Mouse (Mus musculus) limb, embryonic 15.5 days (tissue): ENCODE data around the gene Pogk. TPM values are rescaled to one million over a fixed set of nuclear protein-coding genes. Genes with fewer than 3 reads are reported as not detected.

Experiments
- ATAC-seq: fragments of 200-750 bp; cut with Nextera tagmentation; 2 replicates; pipeline ENCODE4 v1.8.0; 2017; ENCODE audit warnings: low read depth, moderate TSS enrichment; ENCODE audit not compliant: insufficient number of reproducible peaks, low FRiP score, low TSS enrichment
- H3K27ac ChIP-seq: fragments of 300-500 bp; sonication (generic); 2 replicates; pipeline ENCODE4 v1.5.1; 2015; ENCODE audit warnings: moderate library complexity, mild to moderate bottlenecking, inconsistent platforms
- H3K27me3 ChIP-seq: fragments of 300-500 bp; sonication (generic); 2 replicates; pipeline ENCODE4 v1.6.1; 2015; ENCODE audit warnings: inconsistent platforms
- H3K36me3 ChIP-seq: fragments of 300-500 bp; sonication (generic); 2 replicates; pipeline ENCODE4 v1.6.1; 2015; ENCODE audit warnings: inconsistent platforms
- H3K4me1 ChIP-seq: fragments of 300-500 bp; sonication (generic); 2 replicates; pipeline ENCODE4 v1.6.1; 2015; ENCODE audit warnings: inconsistent platforms
- H3K4me2 ChIP-seq: fragments of 300-500 bp; sonication (generic); 2 replicates; pipeline ENCODE4 v1.6.1; 2015; ENCODE audit warnings: mild to moderate bottlenecking, inconsistent platforms
- H3K4me3 ChIP-seq: fragments of 300-500 bp; sonication (generic); 2 replicates; pipeline ENCODE4 v1.5.1; 2015; ENCODE audit warnings: mild to moderate bottlenecking, inconsistent platforms
- H3K9ac ChIP-seq: fragments of 300-500 bp; sonication (generic); 2 replicates; pipeline ENCODE4 v1.6.1; 2015; ENCODE audit warnings: inconsistent platforms
- H3K9me3 ChIP-seq: fragments of 300-500 bp; sonication (generic); 2 replicates; pipeline ENCODE4 v1.6.1; 2016; ENCODE audit warnings: inconsistent platforms
- WGBS: fragments of 180-500 bp; shearing (Covaris S2); methylation state at CpG from one replicate; pipeline ENCODE4 v1.1.7; 2015; 5-methylcytosine and 5-hydroxymethylcytosine counted together
- polyA plus RNA-seq: library from polyadenylated mRNA; unstranded; fragments of >200 nt; fragmentation: Nextera tagmentation; extraction: Ambion mirVana; gene quantifications from 2 replicates; pipeline ENCODE4 v1.2.1, GENCODE M21; 2015

Pogk gene
- polyA plus RNA-seq, 1 experiment from 2014 or later: 18.3 TPM

GRCm38 (mm10) chr1:166395661-166396060 is 14.0 kb downstream of the Pogk start:
- no peak overlapping the region for H3K4me2 ChIP-seq
- no peaks in the 10 kb centered on the region for H3K4me1 ChIP-seq
- peaks cover 96% of the 10 kb centered on the region for H3K36me3 ChIP-seq
- no peak overlapping the region for H3K4me3 ChIP-seq
- H3K27ac ChIP-seq: no peak overlapping the region
- no peaks in the 10 kb centered on the region for H3K27me3 ChIP-seq
- no peak for ATAC-seq
- 84% methylated on average over 5 of the region's 5 CpGs for WGBS
- H3K9me3 ChIP-seq: no peaks in the 10 kb centered on the region
- no peak overlapping the region for H3K9ac ChIP-seq

DNA sequence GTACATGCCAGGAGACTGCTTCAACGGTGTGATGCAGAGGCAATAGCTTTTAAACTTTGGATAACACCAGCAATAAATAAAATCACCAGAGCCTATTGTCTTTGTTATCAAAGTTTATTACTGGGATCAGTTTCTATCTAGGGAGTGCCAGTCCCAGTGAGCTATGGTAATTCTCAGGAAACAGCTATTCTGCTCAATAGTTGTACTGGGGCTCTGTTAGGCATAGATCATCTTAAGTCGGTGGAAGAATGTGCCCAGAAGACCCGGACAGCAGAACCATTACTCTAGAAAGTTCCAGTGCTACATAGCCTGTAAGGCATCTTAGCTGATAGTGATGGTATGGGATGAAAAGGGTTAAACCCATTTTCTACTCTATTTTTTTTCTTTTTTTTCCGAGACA is 14.9 kb downstream of the Pogk start:
- WGBS: 62% methylated on average over 4 of the region's 4 CpGs
- H3K9me3 ChIP-seq: no peaks in the 10 kb centered on the region
- ATAC-seq: no peak
- H3K4me2 ChIP-seq: no peak overlapping the region
- peaks cover 97% of the 10 kb centered on the region for H3K36me3 ChIP-seq
- no peak overlapping the region for H3K27ac ChIP-seq
- H3K4me1 ChIP-seq: no peaks in the 10 kb centered on the region
- no peaks in the 10 kb centered on the region for H3K27me3 ChIP-seq
- H3K4me3 ChIP-seq: no peak overlapping the region
- no peak overlapping the region for H3K9ac ChIP-seq

DNA sequence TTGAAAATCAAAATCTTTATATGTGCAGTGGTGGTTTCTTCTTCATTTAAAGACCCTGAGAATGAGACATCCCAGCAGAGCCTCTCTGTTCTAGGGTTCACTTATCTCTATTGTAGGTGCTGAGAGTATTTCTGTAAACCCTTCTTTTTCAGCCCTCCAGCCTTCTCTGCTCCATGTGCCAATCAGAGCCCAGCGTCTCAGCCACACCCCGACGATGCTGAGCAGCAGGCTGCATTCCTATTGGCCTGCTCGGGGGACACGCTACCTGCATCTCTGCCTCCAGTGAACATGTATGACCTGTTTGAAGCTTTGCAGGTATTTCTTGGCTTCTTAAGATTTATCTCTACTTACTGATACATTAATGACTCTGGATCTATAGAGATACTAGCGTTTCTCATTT is 18.0 kb downstream of the Pogk start:
- no peaks in the 10 kb centered on the region for H3K27me3 ChIP-seq
- no peak overlapping the region for H3K4me2 ChIP-seq
- no peaks in the 10 kb centered on the region for H3K9me3 ChIP-seq
- WGBS: 90% methylated on average over 6 of the region's 6 CpGs
- H3K4me1 ChIP-seq: no peaks in the 10 kb centered on the region
- no peak overlapping the region for H3K9ac ChIP-seq
- peaks cover 97% of the 10 kb centered on the region for H3K36me3 ChIP-seq
- no peak overlapping the region for H3K27ac ChIP-seq
- no peak overlapping the region for H3K4me3 ChIP-seq
- ATAC-seq: no peak

DNA sequence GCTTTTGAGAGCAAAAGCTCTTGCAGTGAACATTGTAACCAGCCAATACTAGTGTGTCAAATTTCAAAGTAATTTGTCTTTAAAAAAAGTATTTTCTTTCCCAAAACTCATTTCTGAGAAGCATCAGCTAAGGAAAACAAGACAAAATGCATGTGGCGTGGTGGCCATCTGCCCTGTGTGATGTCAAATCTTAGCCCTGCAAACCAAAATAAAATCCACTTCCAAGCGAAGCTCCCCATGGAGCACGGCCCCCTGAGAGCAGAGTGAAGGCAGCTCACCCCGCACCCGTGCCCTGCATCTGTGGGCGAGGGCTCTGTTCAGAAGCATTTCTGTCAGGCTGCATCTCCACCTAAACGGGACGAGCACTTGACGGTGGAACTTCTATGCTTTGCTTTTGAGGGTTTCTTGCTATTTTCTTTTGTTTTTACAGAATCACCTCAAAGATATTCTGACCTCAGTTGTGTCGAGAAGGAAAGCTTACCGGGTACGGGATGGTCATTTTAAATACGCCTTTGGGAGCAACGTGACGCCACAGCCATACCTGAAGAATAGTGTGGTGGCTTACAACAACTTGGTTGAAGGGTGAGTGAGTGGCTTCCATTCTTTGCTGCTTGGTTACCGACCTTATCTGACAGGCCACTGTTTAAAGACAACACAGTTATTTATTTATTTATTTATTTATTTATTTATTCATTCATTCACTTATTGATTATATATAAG is 20.1 kb downstream of the Pogk start:
- 92% methylated on average over 16 of the region's 16 CpGs for WGBS
- no peak overlapping the region for H3K9ac ChIP-seq
- no peaks in the 10 kb centered on the region for H3K4me1 ChIP-seq
- H3K36me3 ChIP-seq: peaks cover 95% of the 10 kb centered on the region
- H3K27me3 ChIP-seq: no peaks in the 10 kb centered on the region
- H3K27ac ChIP-seq: no peak overlapping the region
- no peak overlapping the region for H3K4me3 ChIP-seq
- no peak overlapping the region for H3K4me2 ChIP-seq
- no peak for ATAC-seq
- H3K9me3 ChIP-seq: no peaks in the 10 kb centered on the region

DNA sequence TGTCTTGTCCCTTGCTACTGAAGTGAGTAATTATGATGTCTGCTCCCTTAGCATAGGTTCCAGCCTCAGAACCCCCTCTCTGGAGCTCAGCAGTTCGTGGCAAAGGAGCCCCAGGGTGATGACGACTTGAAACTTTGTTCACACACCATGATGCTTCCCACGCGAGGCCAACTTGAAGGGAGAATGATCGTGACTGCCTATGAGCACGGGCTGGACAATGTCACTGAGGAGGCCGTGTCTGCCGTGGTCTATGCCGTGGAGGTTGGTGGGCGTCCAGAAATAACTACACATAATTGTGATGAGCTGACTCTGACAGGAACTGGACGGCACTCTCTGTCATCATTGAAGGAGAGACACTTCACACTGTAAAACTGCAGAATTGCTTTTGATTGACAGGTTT is 21.2 kb downstream of the Pogk start:
- no peak overlapping the region for H3K27ac ChIP-seq
- no peak overlapping the region for H3K4me2 ChIP-seq
- 93% methylated on average over 11 of the region's 11 CpGs for WGBS
- no peaks in the 10 kb centered on the region for H3K9me3 ChIP-seq
- ATAC-seq: no peak
- no peaks in the 10 kb centered on the region for H3K4me1 ChIP-seq
- peaks cover 93% of the 10 kb centered on the region for H3K36me3 ChIP-seq
- H3K9ac ChIP-seq: no peak overlapping the region
- no peak overlapping the region for H3K4me3 ChIP-seq
- H3K27me3 ChIP-seq: no peaks in the 10 kb centered on the region

- no peak for ATAC-seq
- Histone ChIP-seq H3K27me3 (no peaks in the 10 kb centered on the region), H3K36me3 (peaks cover 73% of the 10 kb centered on the region), H3K9ac (no peak overlapping the region), H3K4me1 (peaks cover 16% of the 10 kb centered on the region), H3K4me3 (no peak overlapping the region), H3K27ac (no peak overlapping the region), H3K4me2 (no peak overlapping the region), H3K9me3 (no peaks in the 10 kb centered on the region)
- WGBS: 91% methylated on average over 5 of the region's 5 CpGs
Measured at GRCm38 (mm10) chr1:166385431-166385830, 24.2 kb downstream of the Pogk start.

DNA sequence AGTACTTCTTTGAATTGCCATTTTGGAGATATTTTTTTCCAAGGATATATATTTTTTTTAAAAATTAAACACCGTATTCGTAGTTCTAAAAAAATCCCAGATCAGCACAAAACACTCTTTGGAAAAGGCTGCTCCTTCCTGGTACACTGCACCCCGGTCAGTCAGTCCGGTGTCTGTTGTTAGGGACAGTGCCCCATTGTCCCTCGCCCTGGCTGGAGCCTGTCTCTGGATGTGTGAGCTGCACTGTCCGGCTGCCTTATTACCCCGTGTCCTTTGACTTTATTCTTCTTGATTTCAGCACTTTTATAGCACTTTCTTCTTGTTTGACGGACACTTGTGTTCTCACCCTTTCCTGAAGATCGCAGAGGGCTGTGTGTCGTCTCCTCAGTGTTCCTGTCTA is 25.0 kb downstream of the Pogk start:
- Histone ChIP-seq H3K9me3 (no peaks in the 10 kb centered on the region), H3K4me3 (no peak overlapping the region), H3K4me2 (no peak overlapping the region), H3K27me3 (no peaks in the 10 kb centered on the region), H3K4me1 (peaks cover 19% of the 10 kb centered on the region), H3K9ac (no peak overlapping the region), H3K27ac (no peak overlapping the region), H3K36me3 (peaks cover 65% of the 10 kb centered on the region)
- 91% methylated on average over 10 of the region's 10 CpGs for WGBS
- ATAC-seq: no peak

- Histone ChIP-seq H3K9ac (no peak overlapping the region), H3K4me1 (peaks cover 21% of the 10 kb centered on the region), H3K9me3 (no peaks in the 10 kb centered on the region), H3K4me2 (no peak overlapping the region), H3K27me3 (no peaks in the 10 kb centered on the region), H3K36me3 (peaks cover 45% of the 10 kb centered on the region), H3K4me3 (no peak overlapping the region), H3K27ac (no peak overlapping the region)
- ATAC-seq: no peak
- WGBS: 88% methylated on average over 4 of the region's 4 CpGs
Measured at GRCm38 (mm10) chr1:166382626-166383025, 27.0 kb downstream of the Pogk start.

DNA sequence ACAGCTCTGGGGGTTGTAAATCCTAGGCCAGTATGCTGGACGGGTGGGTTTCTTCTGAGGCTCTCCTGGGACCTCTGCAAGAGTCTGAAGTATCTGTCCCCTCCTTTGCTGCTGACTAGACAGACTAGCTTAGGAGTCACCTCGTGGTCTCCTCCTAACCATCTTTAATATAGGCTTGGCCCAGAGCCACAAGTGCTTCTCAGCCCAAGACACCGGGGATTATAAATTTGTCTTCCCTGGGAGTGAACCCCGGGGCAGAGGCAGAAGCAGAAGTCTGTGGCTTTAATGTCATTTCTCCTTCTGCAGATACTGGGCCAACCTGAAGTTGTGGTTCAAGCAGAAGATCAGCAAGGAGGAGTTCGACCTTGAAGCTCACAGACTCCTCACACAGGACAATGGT is 27.8 kb downstream of the Pogk start:
- no peak overlapping the region for H3K27ac ChIP-seq
- no peaks in the 10 kb centered on the region for H3K9me3 ChIP-seq
- H3K4me3 ChIP-seq: no peak overlapping the region
- H3K4me2 ChIP-seq: no peak overlapping the region
- H3K36me3 ChIP-seq: peaks cover 37% of the 10 kb centered on the region
- no peaks in the 10 kb centered on the region for H3K27me3 ChIP-seq
- peaks cover 21% of the 10 kb centered on the region for H3K4me1 ChIP-seq
- no peak overlapping the region for H3K9ac ChIP-seq
- WGBS: 63% methylated on average over 5 of the region's 5 CpGs
- ATAC-seq: no peak

DNA sequence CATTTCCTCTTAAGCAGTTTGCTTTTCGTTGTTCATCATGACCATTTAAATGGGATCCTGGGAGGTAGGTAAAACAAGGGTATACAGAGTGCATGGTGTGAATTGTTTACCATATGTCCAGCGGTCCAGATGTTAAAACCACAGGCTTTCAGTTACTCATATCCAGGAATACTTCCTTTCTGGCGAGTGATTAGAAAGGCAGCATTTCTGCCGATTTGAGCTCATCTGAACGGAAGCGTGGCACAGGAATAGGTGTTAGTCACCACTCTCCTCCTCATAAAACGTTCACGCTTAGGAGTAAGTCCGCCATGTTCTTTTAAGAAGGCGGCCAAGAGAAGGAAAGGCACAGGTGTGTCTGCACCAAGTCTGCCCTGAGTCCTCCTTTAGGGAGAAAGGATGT is 28.3 kb downstream of the Pogk start:
- 60% methylated on average over 10 of the region's 10 CpGs for WGBS

DNA sequence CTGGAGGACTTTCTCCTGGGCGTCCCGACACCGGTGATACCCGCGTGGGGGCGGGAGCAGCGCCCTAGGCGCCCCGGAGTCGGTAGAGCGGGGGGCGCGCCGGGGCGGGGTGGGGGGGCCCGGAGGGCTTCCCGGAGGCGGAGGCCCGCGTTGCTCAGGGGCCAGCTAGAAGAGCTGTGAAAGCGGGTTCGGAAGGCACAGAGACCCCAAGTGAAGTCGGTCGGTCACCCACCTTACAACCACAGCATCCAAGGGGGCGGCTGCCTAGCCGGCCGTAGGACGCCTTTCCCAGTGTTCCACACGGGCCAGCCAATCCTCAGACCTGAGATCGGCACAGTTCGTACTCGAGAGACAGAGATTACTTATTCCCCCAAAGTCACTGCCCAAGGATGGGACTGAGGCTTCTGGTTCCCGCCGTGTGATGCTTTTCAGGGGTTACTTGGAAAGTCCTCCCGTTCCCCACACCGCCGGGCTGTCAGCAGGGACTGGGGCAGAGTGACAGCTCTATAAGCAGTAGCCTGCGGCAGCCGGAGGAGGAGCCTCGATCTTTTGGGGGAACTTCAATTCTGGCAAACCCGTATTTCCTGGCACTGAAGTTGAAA is 29.9 kb downstream of the Pogk start:
- no peak; the same call in 1 of the 2 replicates for ATAC-seq
- H3K4me2 ChIP-seq: peak overlapping the region; percentile 70
- WGBS: 1% methylated on average over 41 of the region's 41 CpGs
- peak overlapping the region; percentile 95 for H3K27ac ChIP-seq
- no peaks in the 10 kb centered on the region for H3K9me3 ChIP-seq
- peak overlapping the region; percentile 98 for H3K9ac ChIP-seq
- peak overlapping the region; percentile 93 for H3K4me3 ChIP-seq
- H3K4me1 ChIP-seq: peaks cover 21% of the 10 kb centered on the region
- H3K27me3 ChIP-seq: no peaks in the 10 kb centered on the region
- peaks cover 18% of the 10 kb centered on the region for H3K36me3 ChIP-seq

More for the DNA sequence above, 28.3 kb downstream of the Pogk start:
- H3K4me1 ChIP-seq: peaks cover 21% of the 10 kb centered on the region
- peaks cover 32% of the 10 kb centered on the region for H3K36me3 ChIP-seq
- H3K9me3 ChIP-seq: no peaks in the 10 kb centered on the region
- no peak for ATAC-seq
- no peak overlapping the region for H3K4me3 ChIP-seq
- H3K27me3 ChIP-seq: no peaks in the 10 kb centered on the region
- H3K27ac ChIP-seq: no peak overlapping the region
- H3K4me2 ChIP-seq: no peak overlapping the region; the same call in 1 of the 2 replicates
- H3K9ac ChIP-seq: no peak overlapping the region

- peak within 1 kb of the TSS; percentile 98 for H3K9ac ChIP-seq
- H3K9me3 ChIP-seq: no peaks in the 10 kb centered on the region
- H3K36me3 ChIP-seq: peaks cover 16% of the 10 kb centered on the region
- peak within 1 kb of the TSS; percentile 70 for H3K4me2 ChIP-seq
- peaks cover 21% of the 10 kb centered on the region for H3K4me1 ChIP-seq
- no peaks in the 10 kb centered on the region for H3K27me3 ChIP-seq
- H3K27ac ChIP-seq: peak within 1 kb of the TSS; percentile 95
- 0% methylated on average over 73 of the region's 81 CpGs for WGBS
- H3K4me3 ChIP-seq: peak within 1 kb of the TSS; percentile 93
- peak; percentile 91 for ATAC-seq
Measured at GRCm38 (mm10) chr1:166379013-166379629, 30.5 kb downstream of the Pogk start, which contains the start of gene Tada1. TSS of gene Tada1 (plus strand) at chr1:166379097.
